Mouse (Mus musculus): Measurements from ENCODE around the gene B9d2.

B9d2 gene

DNA sequence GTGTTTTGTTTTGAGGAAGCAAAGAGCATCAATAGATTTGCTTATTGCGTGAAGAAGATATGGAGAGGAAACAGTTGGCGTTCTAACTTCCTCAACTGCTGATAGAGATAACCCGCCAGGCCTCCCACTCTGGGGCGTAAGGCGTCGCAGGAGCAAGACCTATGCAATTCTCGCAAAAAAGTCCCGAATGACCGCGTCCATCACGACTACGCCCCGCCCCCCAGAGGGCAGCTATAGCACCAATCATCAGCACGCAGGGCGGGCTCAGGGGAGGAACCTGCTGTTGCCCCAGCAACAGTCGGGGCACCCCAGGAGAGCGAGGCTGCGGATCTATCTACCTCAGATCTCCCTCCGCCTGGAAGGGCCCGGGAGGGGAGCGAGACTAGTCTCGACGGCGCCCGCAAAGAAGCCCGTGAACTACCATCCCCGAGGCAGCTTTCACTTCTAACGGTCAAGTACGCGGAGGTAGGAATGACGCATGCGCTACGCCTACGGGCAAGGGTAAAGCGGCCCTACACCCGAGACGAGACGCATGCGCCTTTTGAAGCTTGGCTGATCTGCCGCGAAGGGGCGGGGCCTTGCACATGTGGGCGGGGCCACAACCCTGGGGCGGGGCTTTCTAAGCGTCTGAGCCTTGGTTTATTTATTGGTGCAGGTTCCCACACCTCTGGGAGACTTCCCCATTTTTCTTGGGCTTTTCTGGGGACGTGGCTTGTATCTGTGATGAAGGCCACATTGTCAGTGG lies at the start of gene B9d2:
TSS of gene B9d2 (plus strand) at position 267 of the 745 bp plus-strand sequence.
- DNase-seq, result peak; percentile 92

DNA sequence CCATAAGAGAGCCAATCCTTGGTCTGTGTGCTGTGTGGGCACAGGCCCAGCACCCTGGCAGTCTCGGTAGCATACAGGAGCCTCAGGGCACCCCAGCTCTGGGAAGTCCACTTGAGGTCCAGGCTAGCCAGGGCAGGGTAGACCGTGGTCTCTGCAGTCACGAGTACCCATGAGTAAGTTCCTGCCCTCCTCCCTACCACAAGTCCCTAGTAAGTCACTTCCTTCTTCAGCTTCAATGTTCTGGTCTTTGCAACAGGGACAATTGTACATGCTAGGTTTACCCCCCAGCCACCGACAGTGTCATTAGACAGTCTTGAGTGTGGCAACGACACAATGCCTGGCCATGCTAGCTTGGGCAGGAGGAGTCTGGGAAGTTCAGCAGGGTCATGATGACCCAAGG lies 47.9 kb upstream of the B9d2 start:
- no peak for DNase-seq

DNA sequence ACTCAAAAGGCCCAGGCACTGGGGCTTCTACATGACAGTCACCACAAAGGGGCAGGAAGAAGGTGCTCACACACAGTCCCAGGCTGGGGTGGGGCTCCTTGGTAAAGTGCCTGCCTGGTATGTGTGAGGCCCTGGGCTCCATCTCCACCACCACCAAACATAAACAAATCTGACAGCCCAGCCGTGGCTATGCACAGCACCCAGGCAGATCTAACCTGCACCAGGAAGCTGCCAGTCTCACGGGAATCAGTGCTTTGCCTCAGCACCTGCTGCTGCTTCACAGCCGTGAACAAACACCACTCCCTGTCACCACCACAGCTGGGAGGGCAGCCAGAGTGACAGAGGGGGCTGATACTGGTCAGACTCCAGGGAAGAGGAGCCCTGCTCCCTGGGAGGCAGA lies 44.2 kb upstream of the B9d2 start:
- DNase-seq, result no peak

DNA sequence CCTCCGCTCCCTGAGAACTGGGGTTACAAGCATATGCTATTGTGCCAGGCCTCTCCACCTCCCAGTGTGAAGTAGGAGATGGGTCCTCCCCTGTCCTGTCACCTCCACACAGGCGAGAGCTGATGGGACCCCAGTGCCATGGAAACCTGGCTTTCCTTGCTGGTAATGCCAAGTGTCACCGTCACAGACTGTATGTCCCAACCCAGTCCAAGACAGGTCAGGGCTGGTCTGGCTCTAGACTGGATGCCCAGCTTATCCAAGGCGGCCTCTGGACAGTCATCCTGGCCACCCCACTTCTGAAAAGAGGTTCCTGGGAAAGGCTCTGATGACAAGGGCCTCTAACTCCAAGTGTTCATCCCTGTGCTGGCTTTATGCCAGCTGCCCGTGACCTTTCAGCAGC lies 43.5 kb upstream of the B9d2 start:
- no peak for DNase-seq

DNA sequence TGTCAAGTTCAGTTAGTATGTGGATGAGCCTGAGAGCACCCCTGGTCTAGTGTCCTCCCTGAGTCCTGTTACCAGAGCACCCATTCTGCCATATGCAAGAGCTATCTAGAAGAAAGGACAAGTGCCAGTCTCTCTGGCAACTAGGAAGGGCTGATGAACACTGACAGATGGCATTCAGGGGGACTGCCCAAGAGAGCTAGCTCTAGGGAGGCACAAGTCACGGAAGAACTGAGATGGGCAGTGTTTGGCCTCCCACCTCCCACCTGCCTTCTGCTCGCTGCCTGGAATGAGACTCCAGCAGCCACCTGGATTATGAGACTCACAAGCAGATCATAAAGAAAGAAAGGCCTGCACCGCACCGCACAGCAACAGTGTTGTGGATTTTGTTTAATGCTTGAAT lies 40.8 kb upstream of the B9d2 start:
- DNase-seq, result peak; percentile 74

DNA sequence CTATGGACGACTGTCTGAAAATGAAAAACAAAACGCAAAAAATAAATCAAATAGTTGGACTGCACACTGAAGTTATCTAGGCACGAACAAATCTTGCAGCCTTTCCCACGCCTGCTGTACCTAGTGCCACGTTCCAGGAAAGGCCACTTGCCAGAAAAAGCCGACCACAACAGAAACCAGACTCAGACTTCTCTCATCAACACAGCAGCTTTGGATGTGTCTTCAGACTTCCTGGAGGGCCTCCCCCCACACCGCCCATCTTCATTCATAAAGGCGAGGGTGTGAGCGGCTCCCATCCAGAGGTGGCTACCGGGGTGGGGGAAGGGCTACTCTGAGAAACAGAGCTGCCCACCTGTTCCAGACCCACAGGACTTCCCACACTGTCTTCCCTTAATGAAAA lies 36.4 kb upstream of the B9d2 start:
- DNase-seq, result no peak

DNA sequence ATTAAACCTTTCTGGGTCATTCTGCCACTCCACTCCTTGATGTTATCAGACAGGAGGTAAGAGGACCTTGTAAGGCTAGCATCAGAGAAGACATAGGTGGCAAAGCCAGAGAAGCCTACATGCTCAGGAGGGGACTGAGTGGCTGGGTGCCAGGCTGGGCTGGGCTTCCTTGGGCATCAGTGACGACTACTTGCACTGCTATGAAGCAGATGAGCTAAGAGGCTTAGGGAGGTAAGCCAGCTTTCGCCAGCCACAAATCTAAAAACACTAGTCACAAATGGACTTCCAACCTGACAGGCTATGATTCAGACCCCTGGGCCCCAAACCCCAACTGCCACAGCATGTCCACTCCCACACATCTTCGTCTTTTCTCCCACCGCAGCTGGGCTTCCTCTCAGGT lies 35.9 kb upstream of the B9d2 start:
- DNase-seq, result no peak

DNA sequence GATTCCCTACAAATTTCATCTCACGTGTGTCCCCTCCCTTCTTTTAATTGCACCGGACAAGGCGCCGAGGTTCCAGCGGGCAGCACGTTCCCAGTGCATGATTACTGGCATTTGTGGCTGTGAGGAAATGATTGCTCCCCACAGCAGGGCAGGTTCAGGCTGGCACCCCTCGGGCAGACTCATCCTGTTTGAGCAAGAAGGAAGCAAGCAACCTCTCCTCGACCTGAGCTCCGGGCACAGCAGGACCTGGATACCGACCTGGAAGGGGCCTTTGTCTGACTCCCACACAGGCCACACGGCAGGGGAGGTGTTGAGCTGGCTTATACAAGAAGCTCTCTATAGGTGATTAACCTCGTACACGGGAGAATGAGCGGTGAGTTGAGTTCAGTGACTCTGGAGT lies 35.5 kb upstream of the B9d2 start:
- DNase-seq, result no peak

DNA sequence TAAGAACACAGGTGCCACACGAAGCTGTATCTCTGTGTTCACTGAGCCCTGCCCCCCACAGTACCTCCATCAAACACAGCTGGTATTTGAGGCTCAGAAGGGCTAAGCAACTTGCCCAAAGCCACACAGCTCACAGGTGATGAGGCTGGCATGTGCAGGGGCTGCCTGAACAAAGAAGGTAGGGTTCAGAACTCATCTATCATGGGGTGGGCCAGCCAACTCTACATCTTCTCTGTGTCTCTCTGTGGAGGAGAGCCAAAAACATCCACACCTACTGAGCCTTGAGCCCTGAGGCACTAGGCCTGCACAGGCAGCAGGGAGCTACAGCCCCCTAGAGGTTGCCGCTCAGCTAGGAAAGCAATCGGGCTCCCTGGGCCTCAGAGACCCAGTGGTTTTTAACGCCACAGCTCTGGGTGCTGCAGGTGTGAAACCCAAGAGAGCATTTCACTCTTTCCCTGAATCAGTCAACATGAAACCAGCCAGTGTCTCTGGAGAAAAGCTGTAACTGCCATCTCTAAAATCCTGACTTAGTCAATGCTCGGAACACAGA lies 32.9 kb upstream of the B9d2 start:
- DNase-seq, result no peak

DNA sequence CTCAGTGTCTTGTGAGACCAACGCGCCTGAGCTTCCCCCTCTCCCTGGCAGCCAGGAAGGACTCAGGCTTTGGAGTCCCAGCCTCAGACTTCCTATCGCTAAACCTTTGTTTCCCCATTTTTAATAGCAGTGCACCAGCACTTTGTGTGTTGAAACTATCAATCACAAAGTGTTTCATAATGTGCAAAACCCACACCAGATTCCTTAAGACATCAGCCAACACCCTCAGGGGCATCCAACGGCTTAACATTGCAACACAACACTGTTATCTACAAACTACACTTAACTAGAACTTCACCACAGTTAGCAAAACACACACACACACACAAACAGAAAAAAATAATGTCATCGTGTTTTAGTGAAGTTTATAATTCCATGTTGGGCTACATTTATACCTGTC lies 30.7 kb upstream of the B9d2 start:
- DNase-seq, result no peak

DNA sequence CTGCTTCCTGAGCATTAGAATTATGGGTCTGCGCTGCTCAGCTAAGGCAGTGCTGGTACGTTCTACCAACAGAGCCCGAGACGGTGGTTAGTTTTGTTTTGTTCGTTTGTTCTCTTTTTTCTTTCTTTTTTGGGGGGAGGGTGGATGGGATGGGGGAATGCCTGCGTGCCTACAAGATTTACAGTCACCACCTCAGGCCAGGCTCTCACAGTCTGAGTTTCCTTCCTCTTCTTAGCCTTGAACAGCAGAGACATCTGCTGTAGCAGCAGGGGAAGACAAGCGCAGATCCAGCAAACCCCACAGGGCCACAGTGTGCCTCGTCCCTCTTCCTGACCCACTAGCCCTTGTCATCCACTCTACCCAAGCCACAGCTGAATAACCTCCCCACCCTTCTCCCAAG lies 29.3 kb upstream of the B9d2 start:
- no peak for DNase-seq

DNA sequence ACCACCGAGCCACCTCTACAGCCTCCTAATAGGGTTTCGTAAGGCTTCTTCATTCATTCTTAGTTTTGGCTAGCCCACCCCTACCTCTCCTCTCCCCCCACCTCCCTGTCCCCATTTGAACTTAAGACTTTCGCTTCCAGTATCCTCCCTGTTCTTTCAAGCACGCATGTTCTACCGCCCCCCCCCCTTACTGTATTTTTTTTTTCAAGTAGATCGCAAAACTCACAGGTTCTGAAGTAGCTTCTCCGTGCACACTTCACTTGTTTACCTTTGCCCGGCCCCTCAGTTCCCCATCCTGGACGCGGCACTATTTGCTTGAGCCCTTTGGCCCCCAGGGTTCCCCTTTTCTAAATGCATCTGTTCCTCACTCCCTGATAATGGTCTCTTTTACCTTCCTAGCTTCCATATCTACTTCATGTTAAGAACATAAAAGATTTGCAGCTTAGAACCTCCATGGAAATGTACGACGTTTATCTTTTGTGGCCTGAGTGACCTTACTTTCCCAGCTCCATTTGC lies 28.3 kb upstream of the B9d2 start:
- no peak for DNase-seq

DNA sequence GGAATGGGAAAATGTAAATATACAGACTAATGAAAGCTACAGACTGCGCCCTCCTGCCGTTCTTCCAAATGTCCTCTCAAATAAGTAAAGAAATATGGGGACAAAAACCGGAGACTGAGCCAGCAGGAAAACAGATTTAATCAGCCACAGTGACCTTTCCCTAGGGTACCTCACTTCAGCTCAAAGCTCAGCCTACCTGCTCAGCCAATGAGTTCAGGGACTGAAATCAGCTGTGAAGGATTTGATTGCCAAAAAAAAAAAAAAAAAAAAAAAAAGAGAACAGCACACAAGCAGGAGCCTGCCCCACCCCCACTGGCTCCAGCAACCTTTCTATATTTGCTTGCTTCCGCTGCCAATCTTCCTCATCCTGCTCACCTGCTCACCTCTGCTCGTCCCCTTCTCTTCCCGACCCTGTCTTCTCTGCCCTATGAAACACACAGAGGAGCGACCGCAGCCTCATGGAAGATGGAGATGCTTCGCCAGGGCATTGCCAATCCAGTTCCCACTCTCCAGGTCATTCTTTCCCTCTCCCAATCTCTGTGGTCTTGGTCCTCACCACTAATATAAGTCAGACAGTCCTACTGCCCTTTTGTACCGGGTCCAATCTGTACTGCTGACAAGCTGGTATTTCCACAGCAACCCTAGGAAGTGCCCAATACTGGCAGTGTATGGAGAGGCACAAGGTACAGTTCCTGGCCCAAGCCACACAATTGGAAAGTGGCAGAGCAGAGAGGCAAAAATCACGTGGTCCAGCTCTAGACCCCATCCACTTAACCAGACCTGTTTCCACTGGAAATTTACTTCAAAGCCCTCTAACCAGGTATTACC lies 24.8 kb upstream of the B9d2 start:
- peak; percentile 70 for DNase-seq

DNA sequence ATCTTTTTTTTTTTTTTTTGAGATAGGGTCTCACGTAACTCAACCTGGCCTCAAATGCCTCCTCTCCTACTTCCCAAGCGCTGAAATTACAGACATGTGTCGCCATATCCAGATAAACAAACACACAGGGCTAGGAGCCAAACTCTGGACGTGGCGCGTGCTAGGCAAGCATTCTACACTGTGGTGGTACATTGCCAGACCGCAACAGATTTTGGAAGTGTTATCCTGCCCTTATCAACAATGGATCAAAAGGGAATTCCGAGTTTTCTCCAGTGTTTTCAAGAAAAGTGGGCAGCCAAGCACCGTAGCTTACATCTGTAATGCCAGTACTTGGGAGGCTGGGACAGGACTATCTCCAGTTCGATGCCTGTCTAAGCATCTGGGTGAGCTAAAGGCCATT lies 22.8 kb upstream of the B9d2 start:
- DNase-seq, result peak; percentile 53

DNA sequence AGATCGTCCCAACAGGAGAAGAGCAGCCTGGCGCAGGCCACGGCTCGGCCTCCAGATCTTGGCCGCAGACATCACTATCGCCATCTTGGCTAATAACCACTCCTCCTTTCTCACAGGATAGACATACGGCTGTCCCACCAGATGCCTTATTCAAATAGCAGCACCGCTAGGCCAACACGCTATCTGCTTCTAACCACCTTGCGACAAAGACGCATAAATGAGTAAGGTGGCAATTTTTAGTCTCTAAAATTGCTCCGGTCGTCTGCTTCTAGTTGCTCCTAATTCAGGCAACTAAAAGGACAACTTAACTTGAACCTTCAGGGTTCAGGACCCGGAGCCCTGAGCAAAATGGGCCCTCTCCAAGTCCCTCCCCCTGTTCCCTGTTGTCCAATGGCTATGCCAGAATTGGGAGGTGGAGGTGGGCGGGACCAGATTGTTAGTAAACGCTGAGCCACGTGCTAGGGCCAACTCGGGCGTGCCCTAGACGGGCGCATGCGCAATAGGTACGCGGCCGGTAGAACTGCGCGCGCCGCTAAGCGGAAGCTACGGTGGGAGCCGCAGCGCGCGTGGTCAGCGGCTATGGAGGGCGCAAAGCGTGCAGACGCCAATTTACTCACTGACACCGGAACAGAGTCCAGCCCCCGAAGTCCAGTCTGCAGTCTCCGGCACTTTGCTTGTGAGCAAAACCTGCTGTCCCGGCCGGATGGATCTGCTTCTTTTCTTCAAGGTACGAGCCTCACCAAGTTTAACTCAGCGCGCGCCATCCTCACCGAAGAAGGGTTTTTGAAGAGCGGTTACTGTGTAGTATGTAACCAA lies 21.7 kb upstream of the B9d2 start, which contains the start of the genes Bckdha and Exosc5:
TSS of gene Bckdha (minus strand) at position 325 of the 816 bp plus-strand sequence.
TSS of gene Exosc5 (plus strand) at position 508 of the 816 bp plus-strand sequence.
- peak; percentile 100 for DNase-seq

DNA sequence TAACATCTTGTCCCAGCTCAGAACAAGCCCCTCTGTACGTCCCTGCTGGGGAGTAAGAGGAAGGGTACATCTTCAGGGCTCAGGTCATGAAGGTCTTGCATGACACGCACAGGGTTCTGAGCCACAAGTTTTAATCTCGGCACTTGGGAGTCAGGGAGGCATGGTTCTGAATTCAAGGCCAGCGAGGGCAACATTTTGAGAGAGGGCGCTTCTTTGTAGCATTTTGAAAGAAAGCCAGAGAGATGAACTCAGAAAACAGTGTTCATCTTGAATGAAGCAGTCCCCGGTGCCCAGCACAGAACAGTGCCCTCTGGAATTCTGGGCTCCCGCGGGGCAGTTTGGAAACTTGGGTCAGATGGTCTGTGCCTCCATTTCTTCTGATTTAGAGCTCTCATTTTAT lies 14.2 kb upstream of the B9d2 start:
- DNase-seq, result no peak

DNA sequence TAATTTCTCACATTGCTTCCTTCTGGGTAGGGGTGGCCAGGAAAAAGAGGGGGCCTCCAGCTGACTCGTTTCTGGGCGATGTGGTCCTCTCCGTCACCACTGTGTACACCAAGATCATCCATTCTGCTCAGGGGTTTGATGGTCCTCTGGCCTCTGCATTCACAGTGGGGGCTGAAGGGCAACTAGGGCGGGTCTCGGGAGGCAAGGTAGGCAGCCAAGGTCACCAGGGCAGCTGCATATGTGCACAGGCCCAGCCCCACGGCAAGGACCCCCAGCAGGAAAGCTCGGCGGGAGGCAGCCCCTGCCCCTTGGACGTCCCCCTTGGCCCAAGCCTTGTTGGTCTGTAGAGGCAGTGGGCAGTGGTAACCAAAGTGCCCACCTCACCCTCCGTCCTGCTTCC lies 11.4 kb upstream of the B9d2 start:
- DNase-seq, result no peak

DNA sequence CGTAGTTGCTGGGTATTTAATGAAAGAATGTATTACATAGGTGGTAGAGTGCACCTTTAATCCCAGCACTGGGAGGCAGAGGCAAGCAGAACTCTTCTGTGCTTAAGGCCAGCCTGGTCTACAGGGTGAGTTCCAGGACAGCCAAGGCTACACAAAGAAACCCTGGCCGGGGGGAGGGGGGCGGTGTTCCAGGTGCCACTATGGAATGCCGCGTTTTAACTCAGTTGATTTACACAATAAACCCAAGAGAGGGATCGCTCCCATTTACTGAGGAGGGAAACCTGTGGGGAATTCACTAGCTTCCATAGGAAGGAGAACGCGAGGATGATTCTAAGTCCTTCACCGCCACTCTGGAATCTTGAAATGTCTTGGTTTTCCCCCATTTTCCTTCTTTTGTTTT lies 10.9 kb upstream of the B9d2 start:
- no peak for DNase-seq

DNA sequence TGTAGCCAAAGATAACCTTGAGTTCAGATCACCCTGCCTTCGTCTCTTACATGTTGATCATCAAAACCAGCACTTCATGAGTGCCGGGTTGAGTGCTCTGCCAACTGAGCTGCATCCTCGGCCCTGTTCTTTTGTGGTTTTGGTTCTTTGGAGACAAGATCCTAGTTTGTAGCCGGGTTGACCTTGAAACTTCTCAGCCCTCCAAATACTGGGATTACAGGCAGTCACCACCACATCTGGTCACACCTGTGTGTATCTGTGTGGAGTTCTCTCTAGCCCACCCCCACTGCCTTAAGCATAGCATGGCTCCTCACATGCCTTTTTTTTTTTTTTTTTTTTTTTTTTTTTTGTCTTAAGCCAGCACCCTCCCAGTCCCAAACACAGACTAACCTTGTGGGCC lies 10.5 kb upstream of the B9d2 start:
- DNase-seq, result no peak

DNA sequence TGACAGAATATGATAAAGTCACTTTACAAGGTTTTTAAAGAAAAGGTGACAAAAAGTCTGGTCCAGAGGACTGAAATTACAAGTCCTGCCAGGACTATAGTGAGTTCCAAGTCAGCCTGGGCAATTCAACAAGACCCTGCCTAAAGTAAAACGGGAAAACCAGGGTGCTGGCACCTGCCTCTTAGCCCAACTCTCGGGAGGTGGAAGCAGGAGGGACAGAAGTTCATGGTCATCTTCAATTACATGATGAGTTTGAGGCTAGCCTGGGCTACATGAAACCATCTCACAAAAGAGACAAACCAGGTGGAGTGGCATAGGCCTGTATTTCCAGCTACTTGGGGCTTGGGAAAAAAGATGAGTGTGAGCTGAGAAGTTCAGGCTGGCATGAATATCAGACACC lies 8.9 kb upstream of the B9d2 start:
- DNase-seq, result no peak

DNA sequence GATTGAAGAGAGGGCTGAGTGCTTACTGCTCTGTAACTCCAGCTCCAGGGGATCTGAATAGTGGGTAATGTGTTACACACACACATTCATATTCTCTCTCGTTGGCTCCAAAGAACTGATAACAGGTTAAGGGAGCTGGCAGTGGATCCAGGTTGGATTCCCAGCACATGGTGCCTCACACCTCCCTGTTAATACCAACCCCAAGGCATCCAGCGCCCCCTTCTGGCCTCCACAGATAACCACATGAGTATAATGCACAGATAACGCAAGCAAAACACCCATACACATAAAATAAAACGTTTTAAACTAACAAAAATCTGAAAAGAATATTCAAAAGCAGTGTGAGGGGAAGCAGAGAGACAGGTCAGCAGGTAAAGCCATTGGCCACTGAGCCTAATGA lies 8.1 kb upstream of the B9d2 start:
- DNase-seq, result no peak

DNA sequence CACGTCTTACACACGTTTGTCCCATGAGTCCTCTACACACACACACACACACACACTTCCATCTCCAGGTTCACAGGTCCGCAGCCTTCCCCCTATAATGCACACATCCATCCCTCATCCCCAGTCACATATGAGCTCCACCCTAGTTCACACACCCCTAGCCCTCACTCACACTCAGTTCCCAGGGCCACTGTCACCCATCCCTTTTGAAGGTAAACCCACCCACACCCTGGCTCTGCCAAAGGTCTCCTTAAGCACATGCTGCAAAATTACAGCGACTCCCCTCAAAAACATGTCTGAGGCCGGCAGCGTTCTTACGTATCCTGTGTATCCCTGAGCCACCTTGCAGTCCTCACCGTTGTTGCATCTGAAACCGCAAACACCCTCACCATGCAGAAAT lies 6.3 kb upstream of the B9d2 start:
- DNase-seq, result no peak

DNA sequence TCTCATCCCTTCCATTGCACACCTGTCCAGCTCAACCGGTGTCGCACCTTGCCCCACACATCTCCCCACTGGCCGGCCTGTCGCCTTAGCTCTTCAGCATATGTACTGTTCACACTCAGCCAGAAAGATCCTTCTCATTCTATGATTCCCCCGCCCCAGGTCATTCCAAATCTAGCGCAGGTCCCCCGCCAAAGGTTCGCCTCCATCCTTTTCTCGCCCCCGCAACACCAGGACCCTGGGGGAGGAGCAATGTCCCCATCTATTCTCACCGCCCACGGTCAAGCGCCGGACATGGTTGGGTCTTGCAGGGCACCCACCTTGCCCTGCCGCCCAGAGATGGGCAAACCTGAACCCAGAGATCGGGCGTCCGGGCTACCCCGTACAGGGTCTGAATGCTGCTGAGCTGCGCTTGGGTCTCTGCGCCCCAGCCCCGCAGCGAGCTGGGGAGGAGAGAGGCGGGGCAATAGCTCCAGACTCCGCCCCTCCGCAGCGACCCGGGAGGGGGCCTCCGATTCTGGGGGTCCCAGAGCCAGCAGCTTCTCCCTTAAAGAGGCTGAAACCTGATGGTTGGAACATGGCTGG lies 5.8 kb upstream of the B9d2 start, which contains the start of gene Tmem91:
TSS of gene Tmem91 (minus strand) at position 448 of the 582 bp plus-strand sequence.
- no peak for DNase-seq

Measured in cerebellum, adult 11-12 months (tissue).